Mouse (Mus musculus): ENCODE data around the gene Mroh7.

Gene Mroh7

GRCm38 (mm10) chr4:106633281-106634085 lies 97.2 kb downstream of the Mroh7 start:
- DNase-seq (ENCODE audit: extremely low spot score): no peak

- no peak for DNase-seq (ENCODE audit: extremely low spot score)
Observed at GRCm38 (mm10) chr4:106632313-106632712, 98.4 kb downstream of the Mroh7 start.

Measured in embryo, embryonic 9.5 days (tissue).